Mouse (Mus musculus) myocyte (in vitro differentiated cells): ENCODE measurements around the gene Tnip1. TPM values are rescaled to one million over a fixed set of nuclear protein-coding genes. Genes with fewer than 3 reads are reported as not detected.
A peak's percentile ranks its signal among the peaks of the same experiment; 100 is the strongest.

ENCODE experiments used
- H3K27me3 ChIP-seq: one replicate; pipeline ENCODE4 v1.6.1; 2011; ENCODE audit not compliant: control insufficient read depth, insufficient read depth, insufficient read length
- H3K36me3 ChIP-seq: one replicate; pipeline ENCODE4 v1.6.1; 2011; ENCODE audit not compliant: control insufficient read depth, insufficient read depth
- H3K4me2 ChIP-seq: one replicate; pipeline ENCODE4 v1.6.1; 2011; ENCODE audit warnings: low read depth, control low read depth
- H3K4me3 ChIP-seq: one replicate; pipeline ENCODE4 v1.5.1; 2011; ENCODE audit warnings: mild to moderate bottlenecking, control low read depth, moderate library complexity
- H3K79me2 ChIP-seq: one replicate; pipeline ENCODE4 v1.6.1; 2011; ENCODE audit not compliant: control insufficient read depth, insufficient read depth
- H3ac ChIP-seq: one replicate; pipeline ENCODE4 v1.6.1; 2011; ENCODE audit not compliant: control insufficient read depth, insufficient read length
- CEBPB ChIP-seq: IDR thresholded peaks from 2 replicates; pipeline ENCODE4 v1.6.1; 2011; ENCODE audit warnings: mild to moderate bottlenecking, moderate library complexity; ENCODE audit not compliant: poor library complexity, insufficient read depth, severe bottlenecking
- E2F4 ChIP-seq: IDR thresholded peaks from one replicate; pipeline ENCODE4 v1.6.1; 2011; ENCODE audit warnings: mild to moderate bottlenecking, control low read depth, moderate library complexity; ENCODE audit not compliant: insufficient read depth
- MAX ChIP-seq: IDR thresholded peaks from one replicate; pipeline ENCODE4 v1.6.1; 2011; ENCODE audit warnings: low read depth, mild to moderate bottlenecking, control low read depth
- MYOD1 ChIP-seq, 3 experiments: IDR thresholded peaks; one replicate each; pipeline ENCODE4 v1.6.1; 2011; ENCODE audit warnings: control low read depth in 2 of 3, low read depth in 2 of 3, mild to moderate bottlenecking in 2 of 3, moderate library complexity in 1 of 3; ENCODE audit not compliant: insufficient read length in 2 of 3, control insufficient read depth in 1 of 3
- MYOG ChIP-seq, 3 experiments: IDR thresholded peaks; one replicate each; pipeline ENCODE4 v1.6.1; 2011; ENCODE audit warnings: control low read depth in 2 of 3, low read depth in 2 of 3, mild to moderate bottlenecking in 2 of 3; ENCODE audit not compliant: insufficient read length in 2 of 3, control insufficient read depth in 1 of 3, insufficient read depth in 1 of 3
- POLR2A ChIP-seq: IDR thresholded peaks from one replicate; pipeline ENCODE4 v1.6.1; 2011; ENCODE audit warnings: low read depth, mild to moderate bottlenecking, control low read depth, moderate library complexity; ENCODE audit not compliant: insufficient read length
- POLR2AphosphoS2 ChIP-seq: IDR thresholded peaks from one replicate; pipeline ENCODE4 v1.6.1; 2011; ENCODE audit warnings: low read depth, control low read depth; ENCODE audit not compliant: insufficient read length
- REST ChIP-seq: IDR thresholded peaks from one replicate; pipeline ENCODE4 v1.6.1; 2011; ENCODE audit warnings: mild to moderate bottlenecking, control low read depth, moderate library complexity; ENCODE audit not compliant: insufficient read depth, insufficient read length
- SRF ChIP-seq: IDR thresholded peaks from one replicate; pipeline ENCODE4 v1.6.1; 2011; ENCODE audit warnings: low read depth; ENCODE audit not compliant: control insufficient read depth, insufficient read length
- TCF12 ChIP-seq: IDR thresholded peaks from one replicate; pipeline ENCODE4 v1.6.1; 2011; ENCODE audit warnings: mild to moderate bottlenecking, control low read depth; ENCODE audit not compliant: poor library complexity, insufficient read depth, severe bottlenecking
- TCF3 ChIP-seq: IDR thresholded peaks from one replicate; pipeline ENCODE4 v1.6.1; 2011; ENCODE audit warnings: low read depth, control low read depth; ENCODE audit not compliant: insufficient read length
- polyA plus RNA-seq: library from polyadenylated mRNA; unstranded; fragments of >200 nt; fragmentation: generic; extraction: Trizol; gene quantifications from one replicate; pipeline ENCODE4 v1.2.1, GENCODE M21; 2012; ENCODE audit warnings: missing spikeins

Gene Tnip1
- polyA plus RNA-seq, 1 experiment: 34.5 TPM

GRCm38 (mm10) chr11:54865330-54866085 is 97.2 kb downstream of the Tnip1 start:
- Histone ChIP-seq H3K36me3 (peaks cover 13% of the 10 kb centered on the region), H3K27me3 (no peaks in the 10 kb centered on the region), H3ac (peak overlapping the region; percentile 69), H3K4me3 (peak overlapping the region; percentile 60), H3K79me2 (peaks cover 32% of the 10 kb centered on the region), H3K4me2 (peak overlapping the region; percentile 67)
- TF ChIP-seq TCF3: no peak
- TF ChIP-seq REST: no peak
- no peak for TF ChIP-seq CEBPB
- no peak for TF ChIP-seq MYOG (IDR thresholded peaks at IDR 0.05; ENCODE audit: control insufficient read depth in 1 of 3, insufficient read depth in 1 of 3, insufficient read length in 2 of 3, low read depth in 2 of 3)
- TF ChIP-seq POLR2A: no peak
- no peak for TF ChIP-seq MYOD1 (IDR thresholded peaks at IDR 0.05; ENCODE audit: control insufficient read depth in 1 of 3, insufficient read length in 2 of 3, low read depth in 2 of 3)
- TF ChIP-seq E2F4: no peak
- TF ChIP-seq TCF12: no peak
- no peak for TF ChIP-seq SRF
- no peak for TF ChIP-seq POLR2AphosphoS2

DNA sequence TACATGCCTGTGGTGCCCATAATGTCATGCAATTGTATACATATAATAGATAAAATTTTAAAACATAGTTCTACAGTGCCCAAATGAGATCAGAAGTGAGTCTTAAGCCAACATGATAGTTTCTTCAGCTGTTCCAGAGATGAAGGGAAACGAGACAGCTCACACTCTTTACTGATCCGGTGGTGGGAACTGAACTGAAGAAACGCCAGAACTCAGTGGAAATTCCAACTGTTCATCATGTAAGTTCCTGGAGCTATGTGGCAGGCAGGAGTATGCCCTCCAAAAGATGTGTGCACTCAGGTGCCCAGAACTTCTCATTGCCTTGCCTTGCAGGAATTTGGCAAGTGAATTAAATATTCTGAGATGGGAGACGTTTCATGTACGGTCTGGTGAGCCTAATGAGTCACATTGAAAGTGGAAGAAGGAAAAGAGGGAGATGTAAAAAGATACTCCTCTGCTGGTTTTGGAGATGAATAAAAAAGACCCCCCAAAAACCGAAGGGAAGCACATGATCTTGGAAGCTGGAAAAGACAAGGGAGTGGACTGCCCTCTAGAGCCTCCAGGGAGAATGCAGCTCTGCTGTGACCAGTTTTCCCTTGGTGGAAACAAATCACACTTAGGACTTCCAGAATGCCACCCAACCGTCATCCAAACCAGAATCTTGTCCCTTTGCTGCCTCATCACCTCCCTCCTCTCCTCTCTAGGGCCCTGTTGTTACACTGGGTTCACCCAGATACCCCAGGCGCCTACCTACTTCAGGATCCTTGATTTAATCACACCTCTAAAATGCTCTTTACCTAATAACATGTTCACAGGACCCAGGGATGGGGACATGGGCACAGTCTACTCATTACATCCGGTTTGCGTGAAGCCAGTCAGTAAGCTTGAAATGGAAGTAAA is 99.8 kb downstream of the Tnip1 start:
- no peak overlapping the region for H3ac ChIP-seq
- H3K4me3 ChIP-seq: no peak overlapping the region
- TF ChIP-seq TCF12: no peak
- TF ChIP-seq MYOD1 (IDR thresholded peaks at IDR 0.05; ENCODE audit: control insufficient read depth in 1 of 3, insufficient read length in 2 of 3, low read depth in 2 of 3): no peak
- no peak for TF ChIP-seq MAX
- TF ChIP-seq E2F4: no peak
- no peak for TF ChIP-seq POLR2AphosphoS2
- TF ChIP-seq REST: no peak
- no peak for TF ChIP-seq POLR2A
- no peak for TF ChIP-seq SRF
- H3K79me2 ChIP-seq: peaks cover 13% of the 10 kb centered on the region
- no peaks in the 10 kb centered on the region for H3K36me3 ChIP-seq
- H3K4me2 ChIP-seq: peak overlapping the region; percentile 19
- H3K27me3 ChIP-seq: no peaks in the 10 kb centered on the region

GRCm38 (mm10) chr11:54861471-54862420 is 101.0 kb downstream of the Tnip1 start:
- no peaks in the 10 kb centered on the region for H3K27me3 ChIP-seq
- no peaks in the 10 kb centered on the region for H3K36me3 ChIP-seq
- H3K4me3 ChIP-seq: peak overlapping the region; percentile 45
- peak overlapping the region; percentile 93 for H3K4me2 ChIP-seq
- TF ChIP-seq MYOD1 (IDR thresholded peaks at IDR 0.05; ENCODE audit: control insufficient read depth in 1 of 3, insufficient read length in 2 of 3, low read depth in 2 of 3): no peak
- TF ChIP-seq CEBPB: no peak
- H3ac ChIP-seq: no peak overlapping the region
- peaks cover 1% of the 10 kb centered on the region for H3K79me2 ChIP-seq

Other genes starting within 250 kb of the Tnip1 start
- 51.0 TPM for gene Cdc42se2, start 175.2 kb downstream of the Tnip1 start, polyA plus RNA-seq
- gene Lyrm7, start 102.0 kb downstream of the Tnip1 start, polyA plus RNA-seq: 2.2 TPM
- 860 TPM for gene Hint1, start 96.5 kb downstream of the Tnip1 start, polyA plus RNA-seq
- gene Gpx3, start 60.5 kb downstream of the Tnip1 start, polyA plus RNA-seq: 9.4 TPM
- 722 TPM for gene Anxa6, start 70.5 kb upstream of the Tnip1 start, polyA plus RNA-seq
- gene Ccdc69, start 115.2 kb upstream of the Tnip1 start, polyA plus RNA-seq: 0.11 TPM
- 5.8 TPM for gene Gm2a, start 135.2 kb upstream of the Tnip1 start, polyA plus RNA-seq
- not detected for gene Slc36a3, start 188.8 kb upstream of the Tnip1 start, polyA plus RNA-seq
- gene Slc36a2, start 222.2 kb upstream of the Tnip1 start, polyA plus RNA-seq: not detected
- gene Slc36a1, start 241.4 kb upstream of the Tnip1 start, polyA plus RNA-seq: 5.3 TPM